Mouse (Mus musculus): ENCODE measurements around the gene Pax2. TPM values are rescaled to one million over a fixed set of nuclear protein-coding genes. Genes with fewer than 3 reads are reported as not detected.

Pax2 gene
- 0.06 and 0.16 TPM in 2 replicates for polyA plus RNA-seq (2021; fragmentation: Nextera tagmentation)
- long read RNA-seq, experiment 1: 0 reads
- long read RNA-seq, experiment 2: 0 reads

DNA sequence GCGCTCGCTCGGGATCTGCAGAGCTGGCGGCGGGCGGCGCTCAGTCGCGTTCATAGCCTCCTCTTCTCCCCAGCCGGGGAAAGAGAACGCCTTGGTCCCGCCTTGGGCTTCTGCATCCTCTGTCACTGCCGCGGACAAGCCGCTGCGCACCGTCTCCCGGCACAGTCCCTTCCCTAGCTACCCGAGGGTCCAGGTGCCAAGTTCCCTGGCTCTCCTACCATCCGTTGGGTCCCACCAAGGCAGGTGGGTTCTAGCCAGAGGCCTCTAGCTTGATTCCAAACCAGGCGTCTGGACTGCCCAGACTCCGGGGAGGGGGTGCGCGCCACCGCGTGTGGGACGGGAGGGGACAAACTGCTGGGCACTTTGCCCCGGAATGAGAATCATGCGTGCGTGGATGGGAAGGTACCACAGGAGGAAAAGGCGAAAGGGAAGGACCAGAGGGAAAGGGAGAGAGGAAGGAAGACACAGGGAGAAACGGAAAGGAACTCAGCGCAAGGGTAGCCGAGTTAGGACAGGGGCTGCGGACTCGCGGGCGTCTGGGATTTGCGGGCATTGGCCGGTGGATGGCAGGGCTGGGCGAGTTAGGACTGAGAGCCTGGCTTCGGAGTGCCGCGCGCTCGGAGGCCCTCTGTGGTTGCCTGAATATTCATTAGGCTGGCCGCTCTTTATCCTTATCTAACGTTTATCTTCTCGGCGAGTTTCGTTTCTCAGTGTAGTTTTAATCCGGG, at the start of gene Pax2:
Gene Pax2 (plus strand): TSS at position 353 of the 728 bp plus-strand sequence.

Other genes with a start within 250 kb of the Pax2 start
- 0.04 TPM in 1 of 2 replicates, not detected in the other for gene Sec31b, start 210.2 kb upstream of the Pax2 start, polyA plus RNA-seq (2021; fragmentation: Nextera tagmentation)
- not detected in 2 replicates for gene Gm20538, start 203.2 kb upstream of the Pax2 start, polyA plus RNA-seq (2021; fragmentation: Nextera tagmentation)
- 1,093 and 1,257 TPM in 2 replicates for gene Ndufb8, start 200.6 kb upstream of the Pax2 start, polyA plus RNA-seq (2021; fragmentation: Nextera tagmentation)
- 3.7 and 5.0 TPM in 2 replicates for gene Hif1an, start 193.2 kb upstream of the Pax2 start, polyA plus RNA-seq (2021; fragmentation: Nextera tagmentation)
- gene Slf2, start 175.1 kb downstream of the Pax2 start, polyA plus RNA-seq (2021; fragmentation: Nextera tagmentation): 5.7 and 7.7 TPM in 2 replicates
- 1.3 and 2.4 TPM in 2 replicates for gene Sema4g, start 233.1 kb downstream of the Pax2 start, polyA plus RNA-seq (2021; fragmentation: Nextera tagmentation)
- 7.2 and 8.9 TPM in 2 replicates for gene Twnk, start 249.6 kb downstream of the Pax2 start, polyA plus RNA-seq (2021; fragmentation: Nextera tagmentation)